Mouse (Mus musculus): Measurements from ENCODE around the gene Bricd5.

DNA sequence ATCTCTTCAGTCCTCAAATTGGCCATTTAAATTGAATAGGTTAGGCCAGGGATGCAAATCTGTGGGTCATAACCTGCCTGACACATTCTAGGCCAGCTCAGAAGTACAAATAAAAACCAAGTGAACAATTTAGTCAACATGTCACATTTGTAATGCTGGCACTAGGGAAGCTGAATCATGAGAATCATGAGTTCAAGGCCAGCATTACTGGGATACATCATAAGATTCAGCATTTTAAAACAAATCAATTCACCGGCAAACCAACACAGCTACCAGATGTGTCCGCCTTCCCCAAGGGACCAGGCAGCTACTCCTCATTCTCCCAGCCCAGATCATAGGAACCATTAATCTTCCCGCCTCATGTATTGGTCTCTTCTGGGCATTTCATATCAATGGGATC lies 9.8 kb downstream of the Bricd5 start:
- no peak for TF ChIP-seq POLR2A (IDR thresholded peaks at IDR 0.05; ENCODE audit: low read depth, low read length)
- no peak for TF ChIP-seq CTCF (IDR thresholded peaks at IDR 0.05; ENCODE audit: extremely low read depth, insufficient read length, insufficient replicate concordance, low read depth, low read length)

Data from small intestine, adult 2 months (tissue).